Mouse (Mus musculus): ENCODE measurements around the gene Itln1.

The Itln1 gene

GRCm38 (mm10) chr1:171535194-171535593 lies at the start of gene Itln1:
Gene Itln1 (minus strand): TSS chr1:171535294.
- no peak for DNase-seq (ENCODE audit: low read depth, low spot score)

DNA sequence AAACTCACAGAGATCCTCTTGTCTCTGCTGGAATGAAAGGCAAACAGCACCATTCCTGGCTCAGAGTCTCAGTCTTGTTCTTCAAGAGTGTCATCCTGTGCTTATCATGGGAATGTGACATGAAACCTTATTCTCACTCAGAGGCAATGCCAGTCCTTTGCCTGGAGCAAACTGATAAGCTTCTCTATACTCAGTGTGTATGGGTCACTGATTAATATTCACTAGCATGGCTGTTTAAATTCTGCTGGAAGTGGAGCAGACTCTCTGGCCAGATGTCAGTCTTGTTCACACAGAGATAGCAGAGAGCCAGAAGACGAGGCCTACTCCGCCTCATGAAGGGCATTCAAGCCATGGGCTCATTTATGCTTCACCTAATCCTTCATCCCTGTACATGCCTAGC lies 49.5 kb upstream of the Itln1 start:
- DNase-seq (ENCODE audit: low read depth, low spot score), result no peak

DNA sequence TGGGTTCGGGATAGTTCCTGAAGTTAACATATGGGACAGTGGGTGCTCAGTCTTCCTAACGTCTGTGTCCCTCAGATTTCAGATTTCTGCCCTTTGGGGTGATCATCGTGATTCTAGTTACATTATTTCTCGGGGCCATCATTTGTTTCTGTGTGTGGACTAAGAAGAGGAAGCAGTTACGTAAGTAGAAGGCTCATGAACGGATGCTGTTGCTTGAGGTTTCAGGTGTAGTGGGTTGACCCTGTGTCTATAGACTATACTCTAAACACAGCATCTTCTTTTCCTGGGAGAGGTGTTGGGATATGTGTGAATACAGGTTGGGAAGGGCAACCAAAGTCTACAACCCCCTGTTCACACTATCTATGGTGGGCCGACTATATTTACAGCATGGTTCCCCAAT lies 42.1 kb upstream of the Itln1 start:
- DNase-seq (ENCODE audit: low read depth, low spot score), result no peak

DNA sequence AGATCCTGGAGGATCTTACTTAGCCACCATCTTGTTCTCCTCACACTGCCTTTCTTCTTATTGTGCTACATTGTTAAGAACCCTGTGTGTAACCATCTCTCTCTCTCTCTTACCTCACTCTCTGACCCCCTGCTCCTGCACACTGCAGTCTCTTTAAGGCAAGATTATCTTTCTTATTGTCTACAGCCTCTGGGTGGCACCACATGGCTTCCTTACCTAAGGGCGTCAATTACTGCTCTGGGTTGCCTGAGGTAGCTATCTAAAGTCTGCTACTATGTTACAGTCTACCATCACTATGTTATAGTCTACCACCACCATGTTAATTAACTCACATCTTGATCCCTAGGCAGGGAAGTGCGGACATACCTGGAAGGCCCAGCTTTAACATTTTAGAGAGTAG lies 33.3 kb upstream of the Itln1 start:
- peak; percentile 31 for DNase-seq (ENCODE audit: low read depth, low spot score)

DNA sequence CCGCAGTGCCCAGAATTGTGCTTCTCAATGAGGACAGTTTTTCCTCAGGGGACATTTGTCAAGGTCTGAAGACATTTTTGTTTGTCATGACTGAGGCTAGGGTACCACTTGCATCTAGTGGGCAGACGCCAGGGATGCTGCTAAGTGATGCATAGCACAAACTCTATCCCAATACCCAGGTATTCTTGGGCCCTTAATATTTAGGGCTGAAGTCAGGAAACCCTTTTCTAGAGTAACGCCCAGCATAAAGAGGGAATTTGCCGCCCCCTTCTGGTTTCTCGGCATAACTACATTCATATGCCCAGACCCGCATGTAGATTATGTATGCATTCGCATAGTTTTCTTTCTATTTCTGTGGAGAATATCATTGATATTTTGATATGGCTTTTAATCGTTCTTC lies 31.7 kb upstream of the Itln1 start:
- peak; percentile 70 for DNase-seq (ENCODE audit: low read depth, low spot score)

DNA sequence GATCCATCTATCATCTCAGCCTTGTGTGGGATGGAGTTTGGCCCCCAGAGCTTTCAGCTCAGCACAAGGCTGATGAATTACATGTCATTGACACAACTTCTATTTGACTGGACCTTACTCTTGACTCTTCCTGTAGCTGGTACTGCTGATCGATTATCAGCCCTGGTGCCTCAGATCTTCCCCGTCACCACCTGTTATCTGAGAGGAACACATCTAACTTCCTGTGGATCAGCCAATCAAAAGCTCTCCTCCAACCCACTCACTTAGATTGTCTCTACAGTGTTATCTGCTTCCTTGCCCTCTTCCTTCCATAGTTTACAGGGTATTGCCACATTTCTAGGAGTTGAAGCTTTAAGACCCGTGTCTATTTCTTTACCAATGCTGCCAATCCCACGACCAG lies 30.8 kb upstream of the Itln1 start:
- no peak for DNase-seq (ENCODE audit: low read depth, low spot score)

DNA sequence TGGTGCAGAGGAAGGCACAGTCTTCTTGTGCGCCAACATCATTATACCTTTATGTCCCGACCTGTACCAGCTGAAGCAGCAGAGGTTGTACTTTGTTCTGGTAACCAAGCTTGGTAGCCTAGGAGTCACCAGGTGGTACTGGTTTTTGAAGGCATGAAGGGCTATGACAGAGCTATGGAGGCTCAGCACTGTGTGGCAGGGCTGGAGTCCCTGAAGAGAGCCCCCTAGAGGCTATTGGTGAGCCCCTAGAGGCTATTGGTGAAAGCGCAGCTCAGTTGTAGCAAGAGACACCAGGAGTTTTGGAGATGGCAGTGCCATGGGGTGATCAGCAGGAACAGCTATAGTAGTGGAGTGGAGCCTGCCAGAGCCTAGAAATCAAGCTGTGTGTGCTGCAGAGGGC lies 29.2 kb upstream of the Itln1 start:
- DNase-seq (ENCODE audit: low read depth, low spot score), result peak; percentile 64

DNA sequence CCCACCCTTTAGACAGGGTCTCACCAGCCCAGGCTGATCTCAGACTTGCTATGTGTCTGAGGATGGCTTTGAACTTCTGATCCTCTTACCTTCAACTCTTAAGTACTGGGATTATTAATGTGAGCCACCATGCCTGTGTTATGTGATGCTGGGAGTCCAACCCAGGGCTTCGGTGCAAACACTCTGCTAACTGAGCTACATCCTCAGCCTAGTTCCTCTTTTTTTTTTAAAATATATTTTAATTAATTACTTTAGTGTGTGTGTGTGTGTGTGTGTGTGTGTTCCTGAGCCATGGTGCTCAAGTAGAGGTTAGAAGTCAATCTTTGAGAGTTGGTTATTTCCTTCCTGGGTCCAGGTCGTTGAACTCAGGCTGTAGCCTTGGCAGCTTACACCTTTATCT lies 27.9 kb upstream of the Itln1 start:
- DNase-seq (ENCODE audit: low read depth, low spot score), result no peak

- DNase-seq (ENCODE audit: low read depth, low spot score), result no peak
Measured at GRCm38 (mm10) chr1:171561639-171562225, 26.6 kb upstream of the Itln1 start.

DNA sequence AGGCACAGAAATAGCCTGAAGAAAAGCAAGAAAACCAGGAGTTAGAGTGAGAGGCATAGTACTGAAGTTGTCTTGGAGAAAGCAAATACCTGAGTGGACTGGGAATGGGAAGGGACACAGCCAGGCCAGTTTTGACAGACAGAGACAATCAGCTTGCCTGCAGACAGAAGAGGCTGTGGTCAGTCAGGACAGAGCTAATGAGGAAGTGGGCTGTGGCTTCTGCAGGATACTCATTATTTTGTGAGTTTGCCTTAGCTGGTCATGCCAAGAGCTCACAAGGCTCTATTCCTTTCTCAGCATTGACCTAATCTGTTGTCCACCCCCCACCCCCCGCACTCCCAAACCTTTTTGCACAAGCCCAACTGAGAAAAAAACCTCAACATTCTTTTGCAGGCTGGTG lies 26.1 kb upstream of the Itln1 start:
- DNase-seq (ENCODE audit: low read depth, low spot score), result no peak

- DNase-seq (ENCODE audit: low read depth, low spot score), result no peak
Measured at GRCm38 (mm10) chr1:171560262-171560661, 25.2 kb upstream of the Itln1 start.

DNA sequence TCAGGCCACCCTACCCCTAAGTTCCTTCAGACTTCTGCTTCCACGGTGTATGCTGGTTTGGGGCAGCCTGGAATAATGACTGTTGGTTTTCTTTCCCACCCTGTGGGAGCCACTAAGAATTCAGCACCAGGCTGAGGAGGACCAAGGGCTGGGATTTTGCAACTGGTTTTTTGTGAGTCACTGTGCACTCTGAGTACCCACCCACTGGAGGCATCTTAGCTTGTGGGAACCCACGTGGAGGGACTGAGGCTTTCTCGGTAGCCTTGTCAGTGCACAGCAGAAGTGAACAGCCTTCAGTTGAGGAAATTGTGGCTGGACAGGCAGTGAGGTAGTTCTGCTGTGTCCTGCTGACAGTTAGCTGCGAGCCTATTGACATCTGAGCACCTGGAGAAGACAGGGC lies 23.8 kb upstream of the Itln1 start, which contains the start of gene Cd244a:
Gene Cd244a (plus strand): TSS at position 296 of the 400 bp plus-strand sequence.
- DNase-seq (ENCODE audit: low read depth, low spot score), result no peak

DNA sequence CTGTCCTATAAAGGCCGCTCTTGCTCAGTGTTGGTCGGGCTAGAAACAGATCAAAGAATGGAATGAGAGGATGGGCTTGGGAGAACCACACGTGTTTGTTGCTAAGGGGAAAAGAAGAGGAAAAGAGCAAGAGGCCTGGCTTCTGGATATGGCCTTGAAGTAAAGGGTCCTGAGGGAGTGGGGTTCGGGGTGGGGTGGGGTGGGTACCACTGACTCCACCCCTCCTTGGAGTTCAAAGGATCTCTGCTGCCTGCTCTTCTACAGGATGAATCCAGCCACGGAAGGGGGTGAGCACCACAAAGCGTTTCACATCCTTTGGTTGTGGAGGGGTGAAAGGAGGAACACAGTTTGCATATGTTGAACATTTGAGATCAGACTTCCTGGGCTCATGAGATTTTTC lies 23.3 kb upstream of the Itln1 start:
- DNase-seq (ENCODE audit: low read depth, low spot score), result no peak

GRCm38 (mm10) chr1:171556366-171556765 lies 21.3 kb upstream of the Itln1 start:
- DNase-seq (ENCODE audit: low read depth, low spot score), result no peak

DNA sequence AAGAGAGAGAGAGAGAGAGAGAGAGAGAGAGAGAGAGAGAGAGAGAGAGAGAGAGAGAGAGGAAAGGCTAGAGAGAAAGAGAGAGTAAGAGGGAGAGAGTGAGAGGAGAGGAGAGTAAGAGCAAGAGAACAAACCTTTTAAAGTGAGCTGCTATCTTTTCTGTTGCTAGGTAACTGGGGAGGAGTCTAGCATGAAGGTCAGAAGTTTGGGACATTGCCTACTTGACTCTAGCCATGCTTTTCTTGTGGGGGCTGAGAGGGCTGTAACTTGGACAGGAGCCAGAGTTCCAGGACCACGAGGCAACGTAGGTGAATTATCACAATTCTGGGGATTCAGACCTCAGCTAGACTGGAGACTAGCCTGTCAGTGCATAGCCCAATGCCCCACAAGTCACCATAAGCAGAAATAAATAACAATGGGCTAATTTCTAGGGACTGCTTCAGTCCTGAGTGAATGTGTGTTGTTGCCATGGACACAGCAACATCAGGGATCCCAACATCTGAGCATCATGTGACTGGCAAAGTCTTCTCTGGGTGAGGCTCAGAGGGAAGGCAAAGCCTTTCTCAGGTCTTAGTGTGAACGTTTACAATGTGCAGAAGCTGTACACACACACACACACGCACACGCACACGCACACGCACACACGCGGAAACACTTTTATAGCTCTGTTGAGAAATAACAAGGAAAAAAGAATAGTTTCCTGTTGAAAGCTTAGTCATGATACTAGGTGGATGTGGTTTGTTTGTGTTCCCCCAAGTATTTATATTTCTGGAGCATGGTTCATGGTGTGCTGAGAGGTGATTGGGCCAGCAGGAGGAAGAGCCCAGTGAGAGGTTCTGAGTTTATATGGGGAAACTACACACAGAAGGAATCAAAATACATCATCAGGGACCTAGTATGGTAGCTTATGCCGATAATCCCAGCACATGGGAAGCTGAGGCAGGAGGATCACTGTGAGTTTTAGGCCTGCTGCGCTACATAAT lies 18.6 kb upstream of the Itln1 start:
- DNase-seq (ENCODE audit: low read depth, low spot score), result peak; percentile 49

- no peak for DNase-seq (ENCODE audit: low read depth, low spot score)
Measured at GRCm38 (mm10) chr1:171552230-171552629, 17.1 kb upstream of the Itln1 start.

DNA sequence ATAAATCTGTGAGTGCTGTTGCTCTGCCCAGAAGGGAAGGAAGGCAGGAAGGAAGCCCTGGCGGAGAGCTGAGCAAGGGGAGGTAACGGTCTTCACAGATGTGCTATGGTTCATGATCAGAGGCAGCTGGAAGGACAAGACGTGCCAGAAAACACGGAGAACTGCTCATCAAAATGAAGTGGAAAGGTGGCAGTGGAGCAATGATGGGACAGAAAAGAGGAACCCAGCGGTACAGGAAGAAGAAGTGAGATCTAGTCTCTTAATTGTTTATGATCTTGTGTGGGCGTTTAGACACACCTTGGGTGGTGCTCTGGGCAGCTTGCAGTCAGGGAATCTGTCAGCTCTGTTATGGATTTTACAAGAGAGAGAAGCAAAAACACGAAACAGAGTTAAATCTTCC lies 16.2 kb upstream of the Itln1 start:
- DNase-seq (ENCODE audit: low read depth, low spot score), result no peak

DNA sequence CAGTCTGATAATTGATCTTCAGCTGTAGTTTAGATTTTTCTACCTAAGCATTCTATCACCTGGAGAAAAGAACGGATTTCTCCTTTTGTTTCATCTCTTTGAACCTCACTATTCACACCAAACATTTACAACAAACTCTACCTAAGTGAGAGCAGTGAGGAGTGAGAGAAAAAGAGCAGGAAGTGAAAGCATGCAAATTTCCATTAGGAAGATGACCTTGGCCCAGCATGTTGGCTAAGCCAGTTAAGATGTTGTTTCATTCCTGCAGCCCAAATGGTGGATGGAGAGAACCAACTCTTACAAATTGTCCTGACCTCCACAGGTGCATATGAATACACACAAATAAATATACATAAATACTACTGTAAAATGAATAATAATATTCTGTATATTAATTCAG lies 5.6 kb upstream of the Itln1 start:
- DNase-seq (ENCODE audit: low read depth, low spot score), result no peak

- DNase-seq (ENCODE audit: low read depth, low spot score), result no peak
Measured at GRCm38 (mm10) chr1:171534557-171534956, 537 bp downstream of the Itln1 start.

DNA sequence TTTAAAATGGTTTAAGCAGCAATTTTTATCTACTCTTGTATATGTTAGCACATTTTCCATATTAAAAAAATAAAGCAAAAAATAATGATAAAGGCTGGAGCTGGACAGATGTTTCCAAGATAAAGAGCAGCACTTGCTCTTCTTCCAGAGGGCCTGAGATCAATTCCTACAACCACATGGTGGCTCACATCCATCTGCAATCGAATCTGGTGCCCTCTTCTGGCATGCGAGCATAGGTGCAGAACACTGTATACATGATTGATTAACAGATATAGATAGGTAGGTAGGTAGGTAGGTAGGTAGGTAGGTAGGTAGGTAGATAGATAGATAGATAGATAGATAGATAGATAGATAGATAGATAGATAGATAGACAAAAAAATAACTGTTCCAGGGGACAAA lies 2.3 kb downstream of the Itln1 start:
- no peak for DNase-seq (ENCODE audit: low read depth, low spot score)

- DNase-seq (ENCODE audit: low read depth, low spot score), result no peak
Measured at GRCm38 (mm10) chr1:171531367-171531766, 3.7 kb downstream of the Itln1 start.

DNA sequence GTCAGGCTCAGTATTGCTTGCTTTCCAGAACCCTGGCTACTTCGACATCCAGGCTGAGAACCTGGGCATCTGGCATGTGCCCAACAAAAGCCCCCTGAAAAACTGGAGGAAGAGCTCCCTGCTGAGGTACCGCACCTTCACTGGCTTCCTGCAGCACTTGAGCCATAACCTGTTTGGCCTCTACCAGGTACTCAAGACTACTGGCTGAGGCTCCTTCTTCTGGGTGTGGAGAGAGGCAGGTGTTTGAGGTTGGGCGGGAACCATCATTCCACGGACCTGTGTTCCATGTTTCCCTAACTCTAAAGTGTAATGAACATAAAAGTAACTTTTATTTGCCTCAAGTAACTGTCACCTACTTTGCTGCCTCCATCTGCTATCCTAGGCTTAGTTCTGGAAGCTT lies 19.5 kb downstream of the Itln1 start:
- DNase-seq (ENCODE audit: low read depth, low spot score), result no peak

- no peak for DNase-seq (ENCODE audit: low read depth, low spot score)
Measured at GRCm38 (mm10) chr1:171515039-171515438, 20.1 kb downstream of the Itln1 start.
